Mouse (Mus musculus) megakaryocyte progenitor cell, adult 5-6 weeks (primary cell): ENCODE measurements at regions not wholly inside any gene's neighbourhood (a gene's known extent, or its start where the extent isn't known, plus 50 kb on each side); places are given as distances from the start of the nearest gene placed in this dataset.

Experiments
- ATAC-seq: replicated peaks from 2 replicates; pipeline ENCODE4 v1.8.0; 2016; ENCODE audit warnings: mild to moderate bottlenecking, moderate TSS enrichment, inconsistent platforms; ENCODE audit not compliant: poor library complexity

DNA sequence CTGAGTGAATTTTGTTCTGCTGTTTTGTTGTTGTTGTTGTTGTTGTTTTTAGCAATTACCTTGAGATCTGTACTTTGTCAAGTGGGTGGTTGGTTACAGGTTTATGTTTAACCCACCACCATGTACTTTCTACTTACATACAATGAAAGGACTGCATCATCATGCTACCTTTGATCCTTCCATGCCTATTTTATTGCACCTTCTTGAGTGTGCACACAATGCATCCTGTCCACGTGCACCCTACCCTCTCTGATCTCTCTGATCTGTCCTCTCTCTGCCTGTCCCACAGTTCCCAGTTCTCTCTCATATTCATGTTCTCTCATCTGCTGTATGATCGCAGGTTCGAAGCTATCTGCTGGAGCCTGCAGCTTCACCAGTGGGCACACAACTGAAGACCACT is 59.9 kb upstream of the Gas1 start:
- ATAC-seq = no peak

DNA sequence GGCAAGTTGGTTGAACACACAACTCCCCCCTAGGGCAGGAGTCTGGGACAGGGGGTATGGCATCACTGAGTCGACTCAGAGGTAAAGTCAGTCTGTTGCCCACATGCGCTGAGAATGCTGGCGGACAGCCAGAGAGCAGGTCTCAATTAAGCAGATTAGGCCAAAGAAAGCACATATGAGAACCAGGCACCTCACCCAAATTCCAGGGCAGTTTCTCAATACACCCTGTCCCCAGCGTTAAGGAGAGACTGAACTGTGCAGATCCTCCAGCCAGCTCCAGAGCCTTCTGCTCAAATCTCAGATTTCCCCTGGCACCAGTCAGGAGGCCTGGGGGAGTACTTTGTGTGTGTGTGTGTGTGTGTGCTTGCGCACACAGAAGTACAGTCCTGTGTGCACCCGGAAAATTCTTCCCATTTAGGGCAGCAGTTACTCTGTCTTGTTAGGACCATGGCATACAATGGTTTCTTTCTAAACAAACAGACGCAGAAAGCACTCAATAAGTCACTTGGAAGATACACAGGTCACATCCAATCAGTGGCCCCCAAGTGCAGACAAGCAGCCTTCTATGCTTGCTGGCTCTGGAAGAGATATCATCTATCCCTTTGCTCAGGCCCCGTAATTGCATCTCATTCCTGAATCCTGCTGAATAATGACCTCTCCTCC is 65.4 kb upstream of the Gas1 start:
- no peak for ATAC-seq

DNA sequence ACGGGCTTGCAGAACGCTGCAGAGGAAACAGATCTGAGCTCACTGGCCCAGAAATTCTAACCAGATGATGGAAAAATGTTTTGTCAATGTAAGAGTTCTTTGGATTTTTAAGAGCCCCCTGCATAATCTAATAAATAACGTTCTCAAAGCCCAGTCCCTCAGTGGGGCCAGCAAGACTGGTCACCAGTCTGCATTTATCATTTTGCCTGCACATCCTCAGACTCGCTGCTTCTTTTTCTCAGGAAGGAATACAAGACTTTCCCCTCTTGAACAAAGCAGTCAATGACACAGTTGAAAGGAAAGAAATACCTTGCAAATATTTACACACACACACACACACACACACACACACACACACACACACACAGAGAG is 65.9 kb upstream of the Gas1 start:
- ATAC-seq = no peak

DNA sequence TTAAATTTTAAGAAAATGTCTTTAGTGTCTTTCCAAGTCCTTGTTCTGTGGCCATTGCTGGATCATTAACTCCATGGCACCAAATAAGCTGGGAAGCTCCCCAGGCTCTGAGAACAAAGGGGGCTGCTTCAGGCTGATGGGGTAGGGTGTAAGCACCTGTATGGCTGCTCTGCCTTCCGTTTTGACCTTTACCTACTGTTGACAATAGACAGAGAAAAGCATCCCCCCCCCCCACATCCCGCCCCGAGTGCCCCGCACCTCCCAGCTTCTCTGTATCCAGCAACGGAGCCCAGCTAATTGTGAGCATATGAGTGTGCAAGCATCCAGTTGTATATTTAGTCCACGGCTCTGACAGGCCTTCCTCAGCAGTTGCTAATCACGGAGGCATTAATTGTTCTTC is 78.0 kb upstream of the Gas1 start:
- no peak for ATAC-seq

DNA sequence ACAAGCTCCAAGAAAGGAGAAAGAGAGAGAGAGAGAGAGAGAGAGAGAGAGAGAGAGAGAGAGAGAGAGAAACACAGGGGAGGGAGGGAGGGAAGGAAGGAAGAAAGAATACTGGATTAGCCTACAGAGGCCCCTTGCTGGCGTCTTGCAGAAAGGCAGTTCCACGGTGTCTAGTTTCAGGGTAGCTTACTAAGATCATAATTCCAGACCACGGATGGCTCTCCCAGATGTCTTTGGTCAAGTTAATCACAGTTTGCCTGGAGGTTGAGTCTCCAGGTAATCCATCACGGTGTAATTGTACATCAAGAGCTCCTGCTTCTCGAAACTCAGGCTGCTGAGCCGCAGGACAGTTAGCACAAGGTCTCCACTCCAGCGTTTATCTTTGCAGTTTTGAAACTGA is 78.5 kb upstream of the Gas1 start:
- ATAC-seq = no peak

DNA sequence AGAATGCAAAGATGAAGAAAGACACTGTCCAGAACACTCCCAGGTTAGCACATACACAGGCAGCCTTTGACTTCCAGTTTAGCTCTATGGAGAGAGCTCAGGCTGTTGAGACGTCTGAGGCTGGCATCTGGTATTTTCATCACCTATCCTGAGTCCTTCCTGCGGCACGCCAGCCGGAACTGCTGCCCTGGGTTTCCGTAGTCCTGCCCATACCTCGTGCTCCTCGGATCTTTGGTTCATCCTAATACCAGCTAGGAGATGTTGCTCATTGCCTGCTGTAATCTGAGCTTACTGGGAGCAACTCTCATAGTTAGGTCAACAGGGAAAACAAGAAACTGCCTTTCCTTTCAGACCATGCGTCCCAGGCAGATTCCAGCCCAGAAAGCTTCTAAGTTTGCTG is 79.8 kb upstream of the Gas1 start:
- ATAC-seq = no peak

DNA sequence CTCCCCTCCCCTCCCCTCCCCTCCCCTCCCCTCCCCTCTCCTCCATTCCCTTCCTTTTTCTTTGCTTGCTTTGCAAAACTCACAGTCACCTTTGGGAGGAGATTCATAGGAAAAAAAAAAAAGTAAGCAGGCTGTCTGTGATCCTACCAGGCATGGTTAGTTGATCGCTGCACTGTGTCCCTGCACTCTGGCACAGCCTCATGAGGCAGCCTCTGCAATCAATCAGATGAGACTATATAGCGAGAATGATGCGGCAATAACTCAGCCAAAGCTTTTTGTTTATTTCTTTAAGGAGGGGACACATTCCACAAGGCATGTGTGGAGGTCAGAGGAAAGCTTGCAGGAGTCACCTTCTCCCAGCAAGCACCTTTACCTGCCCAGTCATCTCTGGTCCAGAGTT is 80.7 kb upstream of the Gas1 start:
- ATAC-seq = no peak

DNA sequence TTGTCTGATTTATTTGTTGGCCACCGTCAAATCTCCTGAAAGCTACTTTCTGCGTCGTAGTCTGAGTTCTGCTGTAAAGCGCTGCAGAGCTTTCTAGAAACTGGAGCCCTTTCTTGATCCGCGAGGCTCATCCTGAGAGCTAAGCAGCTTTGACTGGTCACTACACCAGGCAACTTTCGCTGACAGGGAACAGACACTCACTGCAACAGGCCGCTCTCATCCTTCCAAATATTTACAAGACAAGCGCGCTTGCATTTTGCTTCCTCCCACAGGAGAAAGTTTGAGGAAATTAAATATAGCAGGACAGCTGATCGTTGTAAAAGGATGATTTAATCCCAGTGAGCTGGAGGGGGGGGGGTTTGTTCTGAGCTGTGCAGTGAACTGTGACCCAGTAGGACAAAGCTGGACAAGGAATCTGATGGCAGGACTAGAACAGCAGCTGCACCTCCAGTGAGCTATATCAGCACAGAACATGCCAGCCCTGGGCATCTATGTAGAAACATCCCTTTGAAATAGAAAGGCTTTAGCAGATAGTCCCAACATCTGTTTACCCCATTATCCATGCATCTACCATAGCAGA is 85.4 kb upstream of the Gas1 start:
- no peak for ATAC-seq

DNA sequence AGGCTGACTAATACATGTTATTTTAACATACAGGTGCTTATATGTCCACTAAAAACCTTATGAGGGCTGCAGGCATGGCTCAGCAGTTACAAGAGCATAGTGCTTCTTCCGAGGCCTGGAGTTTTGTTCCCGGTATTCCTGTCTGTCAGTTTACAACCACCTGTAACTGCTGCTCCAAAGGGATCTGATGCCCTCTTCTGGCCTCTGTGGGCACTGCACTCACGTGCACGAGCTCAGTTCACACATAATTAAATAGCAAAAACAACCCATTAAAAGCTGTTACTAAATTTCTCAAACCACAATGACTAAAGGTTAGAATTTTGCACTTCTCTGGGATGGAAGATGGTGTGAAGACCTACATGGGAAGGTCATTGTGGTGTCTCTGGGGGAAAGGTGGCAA is 87.3 kb upstream of the Gas1 start:
- no peak for ATAC-seq

DNA sequence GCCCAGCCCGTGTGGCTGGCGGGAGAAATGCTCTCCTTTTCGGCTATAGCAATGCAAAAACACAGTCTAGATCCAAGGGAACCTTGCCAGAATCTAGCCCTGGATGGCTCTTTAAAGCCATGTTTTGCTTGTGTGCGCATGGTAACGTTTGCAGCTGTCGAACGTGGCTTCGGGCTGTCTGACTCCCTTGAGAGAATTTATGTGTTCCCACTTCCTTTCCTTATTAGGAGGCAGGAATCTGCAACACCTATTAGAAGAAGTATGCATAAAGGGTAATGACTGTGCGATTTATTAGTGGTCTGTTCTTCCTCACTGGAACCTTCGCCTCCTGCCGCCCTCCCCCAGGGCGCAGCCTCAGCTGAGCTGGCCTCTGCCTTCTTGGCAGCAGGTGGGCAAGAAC is 90.4 kb upstream of the Gas1 start:
- ATAC-seq = peak; percentile 23; the same call in 1 of the 2 replicates

DNA sequence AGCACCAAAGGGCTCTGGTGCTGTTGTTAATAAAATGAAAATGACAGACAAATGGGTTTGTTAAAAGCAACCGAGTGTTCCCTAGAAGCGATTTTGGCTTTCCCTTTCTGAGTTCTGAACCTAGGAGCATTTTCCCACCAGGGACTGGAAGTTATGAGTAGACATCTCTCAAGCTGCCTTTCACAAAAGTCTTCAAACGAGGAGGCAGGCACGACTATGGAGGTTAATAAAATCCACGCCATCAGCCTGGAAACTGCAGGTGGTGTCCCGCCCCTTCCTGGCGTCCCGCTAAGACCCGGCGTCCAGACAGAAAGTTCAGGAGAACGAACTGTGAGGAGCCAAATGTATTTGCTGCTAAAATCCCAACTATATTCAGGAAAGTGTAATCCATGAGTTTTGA is 91.1 kb upstream of the Gas1 start:
- no peak for ATAC-seq

DNA sequence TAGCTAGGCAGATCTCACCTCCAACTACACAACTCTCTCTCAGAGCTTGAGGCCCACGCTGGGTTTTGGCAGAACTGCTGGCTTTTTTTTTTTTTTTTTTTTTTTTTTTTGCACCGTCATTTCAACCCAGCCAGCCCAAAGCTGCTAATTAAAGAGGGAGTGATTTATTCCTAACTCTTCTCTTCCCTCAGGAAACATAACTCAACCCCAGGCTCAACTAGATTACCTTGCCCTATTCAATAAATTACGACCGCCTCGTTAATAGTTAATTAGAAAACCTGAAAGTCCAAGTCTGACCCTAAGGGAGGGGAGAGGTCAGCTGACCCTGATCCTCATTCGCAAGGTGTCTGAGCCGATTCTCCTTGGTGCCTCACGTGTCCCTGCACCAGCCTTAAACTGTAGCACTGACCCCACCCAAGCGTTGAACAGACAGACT is 92.3 kb upstream of the Gas1 start:
- no peak for ATAC-seq

DNA sequence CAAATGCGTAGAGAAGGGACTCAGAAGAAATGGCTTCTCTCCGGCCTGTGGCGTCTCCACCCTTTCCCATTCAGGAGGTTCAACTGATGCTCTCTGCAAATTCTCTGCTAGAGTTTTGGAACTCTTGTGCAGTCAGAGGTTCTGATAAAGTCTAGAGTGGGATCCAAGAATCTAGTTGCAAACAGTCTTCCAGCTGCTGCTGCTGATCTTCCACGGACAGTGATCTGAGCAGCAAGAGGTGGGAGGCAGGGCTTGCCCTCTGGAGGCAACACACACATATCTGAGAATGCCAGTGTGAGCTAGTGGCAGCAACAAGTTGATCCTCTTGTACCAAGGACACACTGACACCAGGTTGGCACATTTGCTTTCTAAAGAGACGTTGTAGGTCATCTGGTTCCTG is 93.4 kb upstream of the Gas1 start:
- no peak for ATAC-seq

DNA sequence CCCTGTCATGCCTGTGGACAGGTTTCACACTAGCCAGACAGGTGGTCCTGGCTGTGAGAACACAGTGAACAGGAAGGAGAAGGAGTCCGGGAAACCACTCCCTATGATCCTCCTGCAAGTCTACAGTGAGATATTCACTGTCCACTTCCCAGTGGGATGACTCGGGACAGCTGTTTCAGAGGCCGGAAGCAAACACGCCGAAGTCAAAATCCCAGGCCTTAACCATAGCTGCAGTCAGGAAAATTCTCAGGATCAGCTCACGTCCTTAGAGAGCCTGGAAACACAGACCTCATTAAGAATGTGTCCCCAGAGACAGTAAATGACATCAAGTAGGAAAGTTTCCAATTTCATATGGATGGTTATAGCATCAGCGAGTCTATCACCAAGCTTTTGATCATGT is 96.2 kb upstream of the Gas1 start:
- no peak for ATAC-seq

DNA sequence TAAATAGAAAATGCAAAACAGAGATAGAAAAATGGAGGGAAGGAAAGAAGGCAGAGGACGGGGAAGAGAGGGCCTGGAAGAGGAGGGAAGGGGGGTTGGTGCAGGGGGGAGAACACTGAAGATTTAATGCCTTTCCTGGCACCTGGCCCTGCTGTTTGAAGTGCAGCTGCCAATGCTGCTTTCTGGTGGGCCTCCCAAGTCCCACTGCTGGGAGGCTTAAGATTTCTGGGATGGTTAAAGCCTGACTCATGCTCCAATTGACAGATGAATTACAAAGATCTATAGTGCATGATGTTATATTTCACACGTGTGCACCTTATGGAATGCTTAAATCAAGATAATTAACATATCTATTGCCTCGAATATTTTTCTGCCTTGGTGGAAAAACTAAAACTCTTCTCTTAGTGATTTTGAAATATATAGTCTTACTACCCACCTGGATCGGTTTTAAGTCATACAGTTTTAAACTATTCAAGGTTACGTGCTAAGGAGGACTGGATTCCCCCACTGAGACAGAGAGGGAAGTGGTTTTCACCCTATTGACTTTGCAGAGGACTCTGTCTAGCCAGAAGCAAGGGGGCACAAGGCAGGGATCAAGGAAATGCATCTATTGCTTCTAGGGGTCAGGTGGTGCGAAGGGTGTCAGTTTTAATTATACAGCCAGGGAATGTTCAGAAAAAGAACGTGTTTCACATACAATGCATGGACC is 105.5 kb upstream of the Gas1 start:
- ATAC-seq = no peak

DNA sequence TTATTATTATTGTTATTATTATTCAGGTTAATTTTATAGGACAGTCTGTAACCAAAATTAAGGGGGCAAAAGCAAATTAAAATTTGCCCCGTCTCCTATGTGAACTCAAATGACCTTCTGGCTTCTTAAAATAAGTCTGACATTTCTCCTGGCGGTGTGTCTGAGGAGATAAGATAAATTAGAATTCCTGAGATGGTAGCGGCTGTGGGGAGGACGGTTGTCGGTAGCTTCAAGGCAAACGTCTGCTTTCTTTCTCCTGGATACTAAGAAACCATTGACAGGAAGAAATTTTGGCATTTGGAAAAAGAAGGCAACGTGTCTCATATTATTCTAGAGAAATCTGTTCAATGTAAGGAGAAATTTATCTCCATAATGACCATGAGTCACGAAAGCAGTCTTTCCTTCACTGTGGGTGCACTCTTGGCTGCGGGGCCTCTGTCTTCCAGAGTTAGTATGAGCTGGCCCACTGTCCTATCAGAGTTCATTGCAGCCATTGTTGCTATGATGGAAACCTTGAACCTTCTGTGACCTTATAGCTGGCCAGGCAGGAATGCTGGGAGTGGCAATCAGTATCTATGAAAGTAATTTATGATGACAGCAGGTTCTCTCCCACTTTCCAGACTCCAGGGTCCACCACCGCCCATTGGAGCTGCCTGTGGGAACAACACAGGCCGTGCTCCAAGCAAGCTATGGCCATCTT is 109.5 kb upstream of the Gas1 start:
- ATAC-seq = no peak

DNA sequence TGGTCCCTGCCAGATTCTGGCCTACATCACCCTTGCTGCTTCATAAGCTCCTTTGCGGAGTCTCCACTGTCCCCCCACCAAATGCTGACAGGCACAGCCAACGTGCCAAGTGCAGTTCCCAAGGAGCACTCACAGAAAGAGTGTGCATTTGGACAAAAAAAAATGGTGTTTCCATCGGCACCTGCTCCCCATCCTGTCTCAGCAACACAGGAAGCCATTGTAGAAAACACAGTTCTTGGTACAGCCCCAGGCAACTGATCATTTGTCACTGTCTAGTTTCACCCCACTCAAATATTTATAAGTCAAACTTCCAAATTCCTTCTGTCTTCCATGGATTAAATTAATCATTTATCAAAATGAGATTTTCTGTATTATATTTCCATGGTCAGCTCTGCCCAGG is 112.5 kb upstream of the Gas1 start:
- ATAC-seq = no peak

DNA sequence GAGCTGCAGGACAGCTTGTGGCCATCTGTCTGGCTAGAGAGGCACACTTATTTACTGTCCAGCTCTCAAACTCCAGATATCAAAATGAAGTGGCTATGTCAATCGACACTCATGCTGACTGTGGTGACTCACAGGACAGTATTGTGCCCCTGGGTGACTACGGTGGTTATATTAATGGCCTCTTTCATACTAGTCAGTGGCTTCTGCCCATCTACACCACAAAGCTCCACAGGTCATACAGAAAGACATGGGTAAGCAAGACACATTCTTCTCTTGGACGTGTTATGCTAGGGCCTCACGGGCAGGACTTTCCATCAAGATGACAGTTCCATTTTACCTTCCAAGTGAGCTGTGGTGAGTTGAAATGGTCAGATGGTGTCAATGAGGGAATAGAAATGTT is 113.7 kb upstream of the Gas1 start:
- ATAC-seq = no peak

DNA sequence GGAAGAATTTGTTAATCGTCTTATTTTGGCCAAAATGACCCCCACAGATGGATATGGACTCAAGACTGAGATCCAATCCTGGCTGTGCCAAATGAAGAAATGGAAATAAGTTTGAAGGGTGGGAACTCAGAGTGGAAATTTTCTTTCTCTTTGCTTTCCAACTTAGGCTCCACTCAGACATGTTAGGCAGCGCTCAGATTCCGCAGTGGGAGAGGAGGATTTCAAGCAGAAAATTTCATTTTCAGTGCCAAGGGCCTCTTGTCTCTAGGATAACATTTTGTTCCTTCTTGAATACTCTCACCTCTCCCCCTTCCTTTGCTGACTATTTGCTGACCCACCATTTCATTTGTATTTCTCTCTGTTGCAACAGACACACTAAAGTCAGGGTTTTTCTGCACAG is 114.2 kb upstream of the Gas1 start:
- no peak for ATAC-seq

DNA sequence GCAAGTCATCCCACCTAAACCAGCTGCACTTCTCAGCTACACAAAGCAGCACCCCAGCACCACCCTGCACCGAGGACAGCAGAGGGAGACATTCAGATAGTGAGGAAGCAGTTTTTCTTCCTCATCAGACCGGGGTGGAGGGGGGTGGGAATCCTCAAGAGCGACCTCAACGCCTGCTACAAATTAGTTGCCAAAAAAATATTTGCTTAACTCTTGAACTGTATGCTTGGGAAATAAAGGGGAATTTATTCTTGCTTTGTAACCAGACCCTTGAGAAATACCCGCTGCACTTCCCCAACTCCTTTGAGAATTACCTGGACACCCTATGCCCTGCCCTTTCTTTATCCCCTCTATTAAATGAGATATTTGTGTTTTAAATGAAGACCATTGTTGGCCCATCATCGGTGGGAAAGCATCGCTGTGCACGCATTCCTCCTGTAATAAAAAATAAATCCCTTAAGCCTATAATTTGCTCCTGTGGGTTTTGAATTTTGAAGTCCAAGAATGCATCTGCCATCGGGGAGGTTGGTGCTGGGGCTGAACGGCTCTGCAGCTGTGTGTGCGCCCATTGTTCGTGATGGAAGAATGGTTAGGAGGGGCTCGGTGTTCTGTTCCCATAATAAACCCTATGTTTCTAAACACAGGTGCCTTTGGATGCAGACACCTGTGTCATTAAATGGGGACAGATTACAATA is 119.2 kb upstream of the Gas1 start:
- ATAC-seq = no peak

DNA sequence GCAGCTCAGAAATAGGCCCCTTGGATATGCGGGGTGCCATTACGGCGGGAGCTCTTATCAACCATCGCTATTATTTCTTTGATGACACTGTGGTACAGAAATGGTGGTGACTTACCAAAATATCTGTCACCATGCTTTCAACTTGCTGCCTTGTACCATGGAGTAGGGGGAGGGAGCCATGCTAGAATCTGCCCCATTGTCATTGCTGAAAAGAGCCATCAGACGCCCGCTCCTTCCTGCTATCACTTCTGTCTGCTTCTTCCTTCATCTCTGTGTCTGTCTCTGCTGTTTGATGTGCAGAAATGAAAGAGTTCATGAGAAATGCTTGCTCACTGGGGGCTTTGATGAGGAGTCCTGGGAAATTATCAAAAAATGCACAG is 119.7 kb upstream of the Gas1 start:
- no peak for ATAC-seq

DNA sequence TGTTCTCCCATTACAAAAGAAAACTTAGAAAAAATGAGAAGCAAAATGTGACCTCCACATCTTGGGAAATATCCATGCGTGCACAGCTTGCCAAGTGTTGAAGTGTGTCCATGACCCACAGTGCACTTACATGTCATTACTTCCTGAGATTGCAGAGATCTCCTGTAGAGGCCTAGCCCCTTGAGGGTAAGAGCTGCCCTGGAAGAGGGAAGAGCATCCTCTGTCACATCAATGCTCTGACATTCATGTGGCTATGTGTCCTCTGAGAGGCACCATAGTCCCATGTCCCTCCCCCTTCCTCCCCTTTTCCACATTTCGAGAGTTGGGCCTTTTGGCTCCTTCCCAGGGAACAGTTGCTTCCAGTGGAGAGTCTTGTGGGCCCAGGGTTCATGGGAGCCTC is 121.4 kb upstream of the Gas1 start:
- ATAC-seq = no peak
